Mouse (Mus musculus) gastrocnemius, postnatal 25 days (tissue): ENCODE measurements around the gene Krtap7-1. TPM values are rescaled to one million over a fixed set of nuclear protein-coding genes. Genes with fewer than 3 reads are reported as not detected.

Source experiments
- total RNA-seq, 2 experiments: library from RNA; stranded (reverse); gene quantifications; 1 replicate in 1 of 2; 2 replicates in 1 of 2; pipeline ENCODE4 v1.2.3; 2021

Gene Krtap7-1
- total RNA-seq, 2 experiments from 2014 or later = not detected

Other genes with a start within 250 kb of the Krtap7-1 start
- gene Krtap21-1, start 104.5 kb downstream of the Krtap7-1 start, total RNA-seq = not detected
- not detected for gene Krtap6-2, start 88.2 kb downstream of the Krtap7-1 start, total RNA-seq
- not detected for gene Krtap8-1, start 20.4 kb downstream of the Krtap7-1 start, total RNA-seq
- not detected for gene Krtap11-1, start 62.9 kb upstream of the Krtap7-1 start, total RNA-seq